Mouse (Mus musculus) C2C12 (cell line): Measurements from ENCODE around the gene Gm20388.

Source experiments
- CTCF ChIP-seq: IDR thresholded peaks from one replicate; pipeline ENCODE4 v1.5.1; 2011; ENCODE audit not compliant: control insufficient read depth, insufficient read depth, insufficient read length
- MYOG ChIP-seq: IDR thresholded peaks from one replicate; pipeline ENCODE4 v1.6.1; 2011; ENCODE audit not compliant: control insufficient read depth, insufficient read length; ENCODE audit errors: extremely low read depth
- USF1 ChIP-seq: IDR thresholded peaks from one replicate; pipeline ENCODE4 v1.6.1; 2011; ENCODE audit warnings: low read depth, mild to moderate bottlenecking, control low read depth, moderate library complexity

GRCm38 (mm10) chr8:124185081-124185480, 4274.4 kb downstream of the Gm20388 start:
- no peak for TF ChIP-seq CTCF
- no peak for TF ChIP-seq USF1
- no peak for TF ChIP-seq MYOG
